Mouse (Mus musculus): ENCODE data around the gene Ackr3.
A peak's percentile ranks its signal among the peaks of the same experiment; 100 is the strongest.

Ackr3 gene

GRCm38 (mm10) chr1:90231591-90232490, 28.1 kb downstream of the Ackr3 start:
- no peak for DNase-seq

GRCm38 (mm10) chr1:90232491-90232885, 28.7 kb downstream of the Ackr3 start:
- DNase-seq: no peak

DNA sequence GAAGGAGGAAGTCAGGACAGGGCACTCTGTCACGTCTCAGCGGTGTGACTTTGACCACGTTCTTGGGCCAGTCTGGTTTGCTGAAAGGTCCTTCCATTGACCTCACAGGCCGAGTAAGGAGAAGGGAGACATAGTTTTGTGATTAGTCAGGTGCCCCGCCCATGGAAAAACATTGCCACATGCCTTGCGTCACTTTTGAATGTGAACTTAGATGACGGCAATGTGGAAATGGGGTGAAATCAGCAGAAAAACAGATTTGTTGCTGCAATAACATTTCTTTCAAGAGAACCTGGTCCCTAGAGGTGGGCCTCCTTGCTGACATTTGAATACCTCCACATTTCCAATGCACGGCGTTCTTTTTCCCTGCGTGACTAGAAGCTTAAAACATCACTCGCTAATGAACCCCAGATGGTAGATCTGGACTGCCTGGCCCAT, 30.9 kb downstream of the Ackr3 start:
- peak; percentile 60 for DNase-seq

DNA sequence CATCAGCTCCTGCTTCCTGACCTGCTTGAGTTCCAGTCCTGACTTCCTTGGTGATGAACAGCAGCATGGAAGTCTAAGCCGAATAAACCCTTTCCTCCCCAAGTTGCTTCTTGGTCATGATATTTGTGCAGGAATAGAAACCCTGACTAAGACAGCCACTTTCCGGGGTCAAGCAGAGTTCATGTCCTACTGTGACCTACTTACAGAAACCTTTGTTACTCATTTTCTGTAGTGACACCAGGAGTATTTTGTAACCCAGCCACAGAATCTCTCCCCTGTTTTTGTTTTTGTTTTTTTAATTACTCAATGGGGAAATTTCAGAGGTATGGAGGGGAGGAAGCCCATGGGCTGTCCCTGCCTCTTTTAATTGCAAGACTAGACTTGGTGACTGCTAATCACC, 32.9 kb downstream of the Ackr3 start:
- DNase-seq: no peak

- no peak for DNase-seq
Observed at GRCm38 (mm10) chr1:90238095-90238888, 34.5 kb downstream of the Ackr3 start.

GRCm38 (mm10) chr1:90239336-90240225, 35.8 kb downstream of the Ackr3 start:
- no peak for DNase-seq

- DNase-seq: no peak
Observed at GRCm38 (mm10) chr1:90240287-90240686, 36.5 kb downstream of the Ackr3 start.

GRCm38 (mm10) chr1:90242444-90242989, 38.7 kb downstream of the Ackr3 start:
- no peak for DNase-seq

GRCm38 (mm10) chr1:90244537-90244936, 40.8 kb downstream of the Ackr3 start:
- DNase-seq: no peak

DNA sequence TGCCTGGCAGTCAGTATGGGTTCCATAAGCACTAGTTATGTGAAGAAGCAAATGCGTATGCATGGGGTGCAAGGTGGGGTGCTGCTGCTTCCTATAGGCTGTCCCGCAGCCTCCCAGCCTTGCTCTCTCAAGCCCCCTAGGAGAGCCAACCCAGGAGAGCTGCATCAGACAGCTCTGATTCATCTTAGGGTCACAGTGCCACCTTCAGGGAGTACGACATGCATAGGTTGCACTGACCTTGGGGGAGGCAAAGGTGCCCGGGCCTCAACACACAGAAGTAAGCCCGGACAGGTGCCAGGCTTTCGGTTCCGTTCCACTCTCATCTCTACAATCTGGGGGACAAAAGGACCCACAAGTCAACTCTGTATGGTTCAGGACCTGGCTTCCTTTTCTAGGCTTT, 41.8 kb downstream of the Ackr3 start:
- DNase-seq: no peak

GRCm38 (mm10) chr1:90246035-90246434, 42.3 kb downstream of the Ackr3 start:
- DNase-seq: no peak

GRCm38 (mm10) chr1:90246800-90247199, 43.0 kb downstream of the Ackr3 start:
- DNase-seq: no peak

GRCm38 (mm10) chr1:90247234-90247633, 43.5 kb downstream of the Ackr3 start:
- DNase-seq: no peak

GRCm38 (mm10) chr1:90247756-90248541, 44.2 kb downstream of the Ackr3 start:
- no peak for DNase-seq

DNA sequence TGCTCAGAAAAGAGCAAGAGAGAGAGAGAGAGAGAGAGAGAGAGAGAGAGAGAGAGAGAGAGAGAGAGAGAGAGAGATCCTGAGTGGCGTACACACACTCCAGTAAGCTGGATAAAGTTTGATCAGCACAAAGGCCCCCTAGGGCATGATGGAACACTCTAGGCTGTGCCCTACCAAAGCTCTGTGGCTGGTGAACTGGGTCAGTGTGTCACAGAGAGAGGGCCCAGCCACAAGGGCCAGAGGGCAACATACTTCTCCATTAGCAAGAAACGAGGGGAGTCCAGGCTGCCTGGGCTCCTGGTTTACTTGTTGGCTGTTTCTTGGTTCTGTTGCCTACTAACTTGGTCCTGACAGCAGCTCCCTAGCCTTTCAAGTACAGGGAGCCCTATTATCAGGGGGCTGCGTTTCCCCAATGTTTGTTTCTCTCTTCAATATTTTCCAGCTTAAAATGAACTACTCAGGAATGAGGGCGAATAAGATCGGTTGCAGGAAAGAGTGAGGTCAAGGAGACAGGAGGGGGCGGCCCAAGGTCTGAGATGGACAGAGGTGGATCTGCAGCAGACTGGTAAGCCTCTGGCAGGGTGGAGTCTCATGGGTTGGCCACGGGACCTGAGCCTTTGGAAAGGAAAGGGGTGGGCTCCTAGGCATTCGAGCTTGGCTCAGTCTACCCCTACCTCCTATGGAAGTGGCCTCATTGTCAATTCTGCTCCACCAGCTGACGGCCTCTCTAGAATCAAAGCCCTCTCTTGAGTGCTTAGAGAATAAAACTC, 45.4 kb downstream of the Ackr3 start:
- no peak for DNase-seq

DNA sequence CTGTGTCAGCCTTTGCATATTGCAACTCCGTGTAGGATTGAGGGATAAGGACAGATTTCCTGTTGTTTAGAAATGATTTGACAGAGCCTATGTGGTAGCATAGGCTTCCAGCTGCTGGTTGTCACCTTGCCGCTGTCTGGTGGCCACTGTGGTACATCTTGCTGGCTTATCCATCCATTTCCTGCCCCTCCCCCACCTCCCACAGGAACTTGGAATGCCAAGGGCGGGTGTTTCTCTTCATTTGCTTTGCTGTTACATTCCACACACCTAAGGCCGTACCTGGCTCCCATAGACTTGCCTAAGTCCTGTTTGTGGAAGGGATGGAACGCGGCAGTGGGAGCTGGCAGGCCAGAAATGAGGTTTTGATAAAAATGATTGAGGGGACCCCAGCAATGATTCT, 46.6 kb downstream of the Ackr3 start:
- DNase-seq: no peak

DNA sequence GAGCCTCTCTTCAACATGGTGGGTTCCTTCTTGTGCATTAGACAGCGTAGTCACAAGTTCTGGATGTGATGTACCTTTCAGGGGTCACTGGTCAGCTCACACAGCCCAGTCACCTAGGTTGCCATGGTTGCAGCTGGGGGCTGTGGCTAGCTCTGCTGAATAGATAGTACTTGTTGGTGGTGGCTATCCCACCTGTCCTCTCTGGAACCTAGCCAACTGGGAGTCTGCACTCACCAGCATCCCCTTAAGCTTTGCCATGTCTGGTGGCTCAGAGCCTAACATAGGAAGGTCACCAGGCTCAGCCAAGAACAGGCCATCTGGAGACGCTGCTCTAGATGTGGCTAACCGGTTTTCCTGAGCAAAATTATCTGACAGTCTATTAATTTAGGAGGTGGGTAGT, 47.4 kb downstream of the Ackr3 start:
- DNase-seq: no peak

DNA sequence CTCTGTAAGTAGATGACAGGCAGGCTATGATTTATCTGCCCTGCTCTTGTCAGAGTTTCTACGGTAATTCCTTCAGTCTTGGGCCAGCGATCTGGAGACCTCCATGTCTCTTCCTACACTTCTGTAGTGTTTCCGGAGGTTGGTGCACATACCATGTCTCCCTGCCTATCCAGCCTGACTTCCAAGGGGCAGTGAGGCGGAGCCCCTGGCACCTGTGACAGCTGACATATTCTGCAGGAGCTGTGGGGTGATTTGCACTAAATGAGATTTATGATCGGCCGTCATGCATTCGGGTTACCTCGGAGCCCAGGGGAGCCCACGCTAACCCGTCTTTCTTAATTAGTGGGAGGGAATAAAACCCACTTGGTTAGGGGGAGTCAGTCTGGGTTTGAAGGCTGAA, 49.7 kb downstream of the Ackr3 start:
- no peak for DNase-seq

DNA sequence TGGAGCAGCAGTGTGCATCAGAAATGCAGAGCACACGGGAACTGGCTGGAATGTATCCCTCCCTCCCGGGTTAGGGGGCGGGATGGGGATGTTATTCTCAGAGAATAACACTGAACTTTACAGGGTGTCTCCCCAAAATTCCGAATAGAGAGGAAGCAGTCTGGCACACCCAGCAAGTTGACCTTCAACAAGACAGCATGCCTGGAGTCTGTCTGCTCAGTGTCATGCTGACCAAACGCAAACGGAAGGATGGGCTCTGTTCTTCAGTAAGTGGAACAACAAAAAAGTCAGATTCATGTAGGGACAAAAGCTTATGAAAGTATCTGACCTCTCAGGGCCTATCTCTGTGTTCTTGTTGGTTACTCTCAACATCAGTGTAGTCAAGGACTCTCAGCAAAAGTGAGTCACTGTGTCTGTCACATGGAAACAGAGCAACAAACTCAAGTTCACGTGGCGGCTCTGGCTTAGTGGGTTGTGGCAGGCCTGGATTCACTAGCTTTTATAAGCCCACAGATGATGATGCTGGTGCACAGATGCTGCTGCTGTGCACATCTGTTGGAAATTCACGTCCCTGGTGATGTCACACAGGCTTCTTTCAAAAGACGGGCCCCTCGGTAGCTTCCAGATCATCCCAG, 54.6 kb downstream of the Ackr3 start:
- DNase-seq: no peak

All from embryo, embryonic 11 days (tissue).